Mouse (Mus musculus) kidney, embryonic 16.5 days (tissue): Measurements from ENCODE around the gene P4hb. TPM values are rescaled to one million over a fixed set of nuclear protein-coding genes. Genes with fewer than 3 reads are reported as not detected.
"Not testable (repeated sequence)": the region's sequence is repeated elsewhere in the genome, so short reads cannot be mapped to it uniquely, and the experiment has no call there.

Experiments used
- ATAC-seq: fragments of 200-750 bp; cut with Nextera tagmentation; 2 replicates; pipeline ENCODE4 v1.8.0; 2017; ENCODE audit warnings: moderate TSS enrichment; ENCODE audit not compliant: low FRiP score, low TSS enrichment
- H3K27ac ChIP-seq: fragments of 300-500 bp; sonication (generic); 2 replicates; pipeline ENCODE4 v1.5.1; 2014; ENCODE audit warnings: low read length
- H3K27me3 ChIP-seq: fragments of 300-500 bp; sonication (generic); 2 replicates; pipeline ENCODE4 v1.6.1; 2014; ENCODE audit warnings: low read length, control low read depth, mixed read lengths; ENCODE audit not compliant: insufficient read depth
- H3K36me3 ChIP-seq: fragments of 300-500 bp; sonication (generic); 2 replicates; pipeline ENCODE4 v1.6.1; 2014; ENCODE audit warnings: low read length, control low read depth, mixed read lengths; ENCODE audit not compliant: insufficient read depth
- H3K4me1 ChIP-seq: fragments of 300-500 bp; sonication (generic); 2 replicates; pipeline ENCODE4 v1.6.1; 2014; ENCODE audit warnings: low read length, control low read depth, mixed read lengths; ENCODE audit not compliant: insufficient read depth
- H3K4me2 ChIP-seq: fragments of 300-500 bp; sonication (generic); replicated peaks from 2 replicates; pipeline ENCODE4 v1.6.1; 2014; ENCODE audit warnings: low read depth, low read length
- H3K4me3 ChIP-seq: fragments of 300-500 bp; sonication (generic); 2 replicates; pipeline ENCODE4 v1.5.1; 2014; ENCODE audit warnings: mild to moderate bottlenecking, low read length
- H3K9ac ChIP-seq: fragments of 300-500 bp; sonication (generic); replicated peaks from 2 replicates; pipeline ENCODE4 v1.6.1; 2014; ENCODE audit warnings: low read length
- H3K9me3 ChIP-seq: fragments of 300-500 bp; sonication (generic); 2 replicates; pipeline ENCODE4 v1.6.1; 2016; ENCODE audit warnings: low read length, control low read depth
- WGBS: fragments of 180-500 bp; shearing (Covaris S2); extraction: QIAGEN DNeasy Blood & Tissue Kit; methylation state at CpG from one replicate; pipeline ENCODE4 v1.1.7; 2014; 5-methylcytosine and 5-hydroxymethylcytosine counted together
- polyA plus RNA-seq: library from polyadenylated mRNA; unstranded; fragments of >200 nt; fragmentation: Nextera tagmentation; extraction: Ambion mirVana; gene quantifications from 2 replicates; pipeline ENCODE4 v1.2.1, GENCODE M21; 2015

The P4hb gene
- polyA plus RNA-seq, 1 experiment from 2014 or later, result 914 TPM

DNA sequence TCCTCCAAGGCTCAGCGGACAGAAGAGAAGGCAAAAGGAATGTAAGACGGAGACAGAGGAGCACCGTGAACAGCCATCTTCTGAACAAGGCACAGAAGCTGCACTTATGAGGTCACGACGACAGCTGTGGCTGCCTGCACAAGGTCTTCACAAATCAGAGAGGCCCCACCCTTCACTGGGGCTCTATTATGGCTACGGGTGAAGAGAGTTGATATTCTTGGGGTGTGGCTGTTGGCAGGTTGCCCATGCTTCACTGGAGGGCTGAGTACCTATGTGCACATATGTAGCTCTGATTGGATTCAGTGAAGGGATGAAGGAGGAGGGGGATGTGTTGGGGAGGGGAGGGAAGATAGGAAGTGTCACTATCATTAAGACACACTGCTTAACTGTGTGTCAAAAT lies 54.5 kb downstream of the P4hb start:
- Histone ChIP-seq H3K4me3 (no peak overlapping the region), H3K4me1 (peaks cover 2% of the 10 kb centered on the region; the same call in 1 of the 2 replicates), H3K27me3 (no peaks in the 10 kb centered on the region), H3K27ac (no peak overlapping the region), H3K9ac (no peak overlapping the region), H3K36me3 (no peaks in the 10 kb centered on the region), H3K9me3 (no peaks in the 10 kb centered on the region), H3K4me2 (no peak overlapping the region)
- WGBS, result 64% methylated on average over 6 of the region's 6 CpGs
- ATAC-seq, result 0 out of 2 replicates have a peak, but pooled peaks have one; percentile 24

DNA sequence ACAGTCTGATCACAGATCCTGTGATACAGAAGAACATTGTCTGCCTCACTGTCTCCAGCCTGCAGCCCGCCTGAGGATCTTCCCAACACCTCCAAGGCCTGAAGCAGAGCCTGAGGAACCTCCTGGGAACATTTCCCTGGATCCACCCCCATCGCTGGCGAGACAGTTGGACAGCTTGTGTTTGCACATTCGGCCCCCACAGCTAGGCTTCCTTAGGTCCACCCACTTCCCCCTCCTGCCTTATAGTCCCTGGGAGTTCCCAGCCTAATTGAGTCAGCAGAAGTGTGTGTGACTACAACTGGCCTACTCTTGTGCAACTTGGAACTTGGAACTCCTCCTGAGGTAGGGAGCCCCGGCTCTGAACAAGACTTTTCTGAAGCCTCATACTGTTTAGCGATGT lies 55.0 kb downstream of the P4hb start:
- no peak overlapping the region for H3K4me2 ChIP-seq

DNA sequence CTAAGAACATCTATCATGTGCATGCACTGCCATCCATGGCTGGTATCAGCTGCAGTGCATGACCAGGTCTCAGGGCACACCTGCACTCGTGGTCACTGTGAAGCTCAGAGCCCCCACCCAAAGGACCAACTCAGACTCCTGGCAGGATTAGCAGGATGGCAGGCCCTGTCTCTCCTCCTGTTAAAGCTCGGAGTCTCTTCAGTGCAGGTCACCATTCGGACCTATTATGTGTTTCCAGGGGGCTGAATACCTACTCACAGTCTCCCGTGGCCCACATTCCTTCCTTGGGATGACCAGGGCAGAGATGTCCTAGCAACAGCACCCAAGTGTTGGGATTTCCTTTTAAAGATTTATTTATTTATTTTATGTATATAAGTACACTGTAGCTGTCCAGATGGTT lies 55.9 kb downstream of the P4hb start:
- no peak for ATAC-seq
- WGBS, result 84% methylated on average over 4 of the region's 4 CpGs
- no peak overlapping the region for H3K9ac ChIP-seq

More for the DNA sequence above, 55.0 kb downstream of the P4hb start:
- Histone ChIP-seq H3K4me1 (peaks cover 5% of the 10 kb centered on the region; the same call in 1 of the 2 replicates), H3K27me3 (no peaks in the 10 kb centered on the region), H3K36me3 (no peaks in the 10 kb centered on the region), H3K4me3 (no peak overlapping the region), H3K9me3 (no peaks in the 10 kb centered on the region), H3K9ac (no peak overlapping the region), H3K27ac (no peak overlapping the region)
- 53% methylated on average over 6 of the region's 6 CpGs for WGBS
- no peak; the same call in 1 of the 2 replicates for ATAC-seq

GRCm38 (mm10) chr11:120515611-120516010 lies 57.4 kb downstream of the P4hb start:
- H3K36me3 ChIP-seq, result no peaks in the 10 kb centered on the region
- peak overlapping the region; percentile 38; the same call in 1 of the 2 replicates for H3K9ac ChIP-seq
- no peak overlapping the region for H3K27ac ChIP-seq
- no peak overlapping the region for H3K4me3 ChIP-seq
- H3K4me1 ChIP-seq, result peaks cover 12% of the 10 kb centered on the region; the same call in 1 of the 2 replicates
- H3K9me3 ChIP-seq, result no peaks in the 10 kb centered on the region
- ATAC-seq, result peak; percentile 78
- no peak overlapping the region for H3K4me2 ChIP-seq
- H3K27me3 ChIP-seq, result no peaks in the 10 kb centered on the region
- WGBS, result 17% methylated on average over 17 of the region's 17 CpGs

More for the DNA sequence above, 55.9 kb downstream of the P4hb start:
- Histone ChIP-seq H3K27me3 (no peaks in the 10 kb centered on the region), H3K4me1 (peaks cover 10% of the 10 kb centered on the region; the same call in 1 of the 2 replicates), H3K36me3 (no peaks in the 10 kb centered on the region), H3K9me3 (no peaks in the 10 kb centered on the region), H3K4me2 (no peak overlapping the region), H3K27ac (no peak overlapping the region), H3K4me3 (no peak overlapping the region)

GRCm38 (mm10) chr11:120514262-120514661 lies 58.8 kb downstream of the P4hb start:
- 83% methylated on average over 2 of the region's 2 CpGs for WGBS
- H3K4me3 ChIP-seq, H3K4me2 ChIP-seq, H3K36me3 ChIP-seq, ATAC-seq, H3K27ac ChIP-seq, H3K9me3 ChIP-seq, H3K27me3 ChIP-seq, H3K9ac ChIP-seq: not testable (repeated sequence)
- H3K4me1 ChIP-seq, result peaks cover 18% of the 10 kb centered on the region; the same call in 1 of the 2 replicates

DNA sequence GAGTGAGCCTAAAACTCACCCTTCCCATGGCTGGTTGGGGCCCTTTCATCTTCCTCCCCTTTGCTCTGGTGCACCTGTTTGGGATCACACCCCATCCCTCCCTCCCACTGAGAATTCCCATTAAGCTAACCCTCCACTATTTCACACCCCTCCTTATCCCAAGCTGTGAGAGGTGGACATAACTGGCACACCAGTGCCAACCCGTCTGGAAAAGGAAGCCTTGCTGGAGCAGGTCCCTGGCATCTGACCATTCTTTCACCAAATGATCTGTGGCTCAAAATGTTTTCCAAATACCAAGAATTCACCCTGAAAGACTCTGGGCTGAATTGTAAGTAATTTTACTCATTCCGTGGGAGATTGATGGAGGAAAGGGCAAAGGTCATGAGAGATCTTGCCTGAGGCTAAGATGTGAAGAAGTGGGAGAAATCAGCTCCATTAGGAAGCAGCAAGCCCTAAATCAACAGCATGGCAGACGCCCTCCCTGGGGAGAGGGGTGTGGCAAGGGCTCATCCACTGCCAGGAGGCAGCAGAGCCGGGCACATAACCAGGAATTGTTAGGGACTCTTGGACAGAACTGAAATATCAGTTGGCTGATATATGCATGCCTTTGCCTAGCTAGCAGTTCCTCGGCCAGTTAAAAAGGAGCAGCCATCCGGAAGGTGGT lies 60.1 kb downstream of the P4hb start:
- H3K27me3 ChIP-seq, result no peaks in the 10 kb centered on the region
- H3K4me3 ChIP-seq, result no peak overlapping the region
- H3K27ac ChIP-seq, result no peak overlapping the region
- no peak overlapping the region for H3K4me2 ChIP-seq
- no peaks in the 10 kb centered on the region for H3K9me3 ChIP-seq
- no peaks in the 10 kb centered on the region for H3K36me3 ChIP-seq
- H3K9ac ChIP-seq, result no peak overlapping the region
- ATAC-seq, result no peak
- peaks cover 18% of the 10 kb centered on the region; the same call in 1 of the 2 replicates for H3K4me1 ChIP-seq
- 24% methylated on average over 6 of the region's 6 CpGs for WGBS

DNA sequence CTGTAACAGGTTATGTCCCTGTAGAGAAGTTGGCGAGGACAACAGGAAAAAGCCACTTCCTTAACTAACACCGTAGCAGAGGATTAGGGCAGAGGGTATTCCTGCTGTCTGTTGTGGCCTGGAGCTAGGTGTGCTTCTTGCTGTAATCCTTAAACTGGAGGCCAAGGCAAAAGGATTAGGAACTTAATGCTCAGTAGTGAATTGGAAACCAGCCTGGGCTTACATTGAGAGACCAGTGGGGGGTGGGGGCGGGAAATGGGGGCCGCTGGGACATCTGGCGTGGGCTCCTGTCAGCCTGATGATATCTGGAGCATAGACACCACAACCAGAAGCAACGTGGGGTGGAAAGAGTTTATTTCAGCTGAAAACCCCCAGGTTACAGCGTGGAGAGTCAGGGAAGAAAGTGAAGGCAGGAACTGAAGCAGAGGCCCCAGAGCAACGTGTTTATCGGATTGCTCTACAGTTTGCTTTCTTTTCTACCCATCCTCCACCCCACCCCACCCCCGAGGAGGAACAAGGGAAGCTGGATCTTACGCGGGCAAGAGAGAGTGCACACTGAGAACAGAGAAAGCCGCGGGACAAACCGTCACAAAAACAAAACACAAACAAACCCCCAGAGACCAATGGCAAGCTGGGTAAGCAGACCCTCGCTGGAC lies 62.5 kb downstream of the P4hb start:
- no peak for ATAC-seq
- peak overlapping the region; percentile 59 for H3K9ac ChIP-seq
- H3K4me2 ChIP-seq, result peak overlapping the region; percentile 51
- H3K27me3 ChIP-seq, result no peaks in the 10 kb centered on the region
- peaks cover 16% of the 10 kb centered on the region; the same call in 1 of the 2 replicates for H3K4me1 ChIP-seq
- H3K27ac ChIP-seq, result peak overlapping the region; percentile 47
- no peaks in the 10 kb centered on the region for H3K9me3 ChIP-seq
- no peaks in the 10 kb centered on the region for H3K36me3 ChIP-seq
- WGBS, result 10% methylated on average over 16 of the region's 16 CpGs
- peak overlapping the region; percentile 26 for H3K4me3 ChIP-seq

Other genes starting within 250 kb of the P4hb start
- gene Actg1, start 224.7 kb downstream of the P4hb start, polyA plus RNA-seq, result 2,803 and 2,860 TPM in 2 replicates
- gene Fscn2, start 211.7 kb downstream of the P4hb start, polyA plus RNA-seq, result 0.72 and 0.82 TPM in 2 replicates
- 42.3 and 44.8 TPM in 2 replicates for gene Faap100, start 194.5 kb downstream of the P4hb start, polyA plus RNA-seq
- gene Nploc4, start 135.5 kb downstream of the P4hb start, polyA plus RNA-seq, result 34.1 and 34.4 TPM in 2 replicates
- not detected in 2 replicates for gene Tspan10, start 130.6 kb downstream of the P4hb start, polyA plus RNA-seq
- gene Pde6g, start 119.8 kb downstream of the P4hb start, polyA plus RNA-seq, result 0.39 and 0.45 TPM in 2 replicates
- gene Oxld1, start 115.2 kb downstream of the P4hb start, polyA plus RNA-seq, result 15.4 and 15.9 TPM in 2 replicates
- 40.6 and 43.9 TPM in 2 replicates for gene Ccdc137, start 115.1 kb downstream of the P4hb start, polyA plus RNA-seq
- 46.5 and 50.4 TPM in 2 replicates for gene Arl16, start 105.6 kb downstream of the P4hb start, polyA plus RNA-seq
- 176 and 177 TPM in 2 replicates for gene Mrpl12, start 88.6 kb downstream of the P4hb start, polyA plus RNA-seq
- 120 and 123 TPM in 2 replicates for gene Slc25a10, start 81.4 kb downstream of the P4hb start, polyA plus RNA-seq
- gene Gcgr, start 42.6 kb downstream of the P4hb start, polyA plus RNA-seq, result 4.7 and 5.5 TPM in 2 replicates
- 218 and 232 TPM in 2 replicates for gene Mcrip1, start 23.5 kb downstream of the P4hb start, polyA plus RNA-seq
- gene Ppp1r27, start 22.1 kb downstream of the P4hb start, polyA plus RNA-seq, result 0.55 and 0.57 TPM in 2 replicates
- gene Arhgdia, start 8.4 kb upstream of the P4hb start, polyA plus RNA-seq, result 696 and 712 TPM in 2 replicates
- gene Alyref, start 25.1 kb upstream of the P4hb start, polyA plus RNA-seq, result 92.2 and 372 TPM in 2 replicates
- gene Anapc11, start 25.2 kb upstream of the P4hb start, polyA plus RNA-seq, result 195 and 197 TPM in 2 replicates
- 27.7 and 33.8 TPM in 2 replicates for gene Npb, start 35.2 kb upstream of the P4hb start, polyA plus RNA-seq
- 164 and 174 TPM in 2 replicates for gene Pcyt2, start 44.7 kb upstream of the P4hb start, polyA plus RNA-seq
- 38.9 and 39.3 TPM in 2 replicates for gene Sirt7, start 52.0 kb upstream of the P4hb start, polyA plus RNA-seq
- gene Mafg, start 60.3 kb upstream of the P4hb start, polyA plus RNA-seq, result 24.3 and 25.4 TPM in 2 replicates
- 26.8 and 27.3 TPM in 2 replicates for gene Pycr1, start 70.5 kb upstream of the P4hb start, polyA plus RNA-seq
- 0.51 and 0.73 TPM in 2 replicates for gene Myadml2, start 74.9 kb upstream of the P4hb start, polyA plus RNA-seq
- 4.8 and 5.9 TPM in 2 replicates for gene Notum, start 87.9 kb upstream of the P4hb start, polyA plus RNA-seq
- 146 TPM in 2 replicates for gene Aspscr1, start 99.7 kb upstream of the P4hb start, polyA plus RNA-seq
- gene Cenpx, start 140.5 kb upstream of the P4hb start, polyA plus RNA-seq, result 151 TPM in 2 replicates
- gene Lrrc45, start 140.7 kb upstream of the P4hb start, polyA plus RNA-seq, result 69.2 and 71.3 TPM in 2 replicates
- 32.5 and 38.7 TPM in 2 replicates for gene Rac3, start 148.2 kb upstream of the P4hb start, polyA plus RNA-seq
- gene Dcxr, start 154.0 kb upstream of the P4hb start, polyA plus RNA-seq, result 49.4 and 56.5 TPM in 2 replicates
- gene Cbr2, start 158.9 kb upstream of the P4hb start, polyA plus RNA-seq, result 2.1 and 4.3 TPM in 2 replicates
- 3.4 and 9.0 TPM in 2 replicates for gene Hmga1b, start 189.5 kb upstream of the P4hb start, polyA plus RNA-seq
- 44.0 and 46.9 TPM in 2 replicates for gene Rfng, start 211.0 kb upstream of the P4hb start, polyA plus RNA-seq
- 230 and 239 TPM in 2 replicates for gene Gps1, start 211.0 kb upstream of the P4hb start, polyA plus RNA-seq
- gene Dus1l, start 223.2 kb upstream of the P4hb start, polyA plus RNA-seq, result 89.9 and 91.0 TPM in 2 replicates